Comparison of ENCODE assay signal across 30 mouse cellular contexts in the genomic region with DNA sequence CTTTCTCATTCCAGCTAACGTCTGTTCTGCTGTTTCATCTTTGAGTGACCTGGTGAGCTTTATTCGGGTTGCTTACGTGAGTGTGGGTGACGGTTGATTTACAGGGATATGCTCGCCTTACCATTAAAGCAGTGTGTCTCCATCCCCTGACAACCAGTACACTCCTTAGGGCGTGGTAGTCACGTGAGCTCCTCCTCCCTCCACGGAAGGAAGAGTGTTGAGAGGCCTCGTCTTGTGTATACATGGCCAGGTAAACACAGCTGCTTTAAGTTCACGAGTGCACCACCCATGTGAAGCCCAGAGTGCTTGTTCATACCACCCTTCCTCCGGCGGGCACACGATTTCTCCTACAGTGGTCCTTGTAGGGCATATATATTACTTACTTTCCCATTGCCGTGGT. TPM values are rescaled to one million over a fixed set of nuclear protein-coding genes. Genes with fewer than 3 reads are reported as not detected.
DNase-seq lines count a peak whose midpoint lies in the region; ATAC-seq and TF ChIP-seq lines count a peak whose summit lies in the region.
"Had no signal": no experiment of that assay in that cellular context is flagged by ENCODE, and none has a peak within 500 bp of the region (broad histone marks: within the 10 kb centered on the region; RNA-seq: fewer than 3 reads in every experiment).

No protein-coding gene starts in this region.

- no peaks in the 10 kb centered on the region for H3K4me1 ChIP-seq in lung, embryonic 16.5 days (replicated peaks; ENCODE audit: control insufficient read depth, insufficient read depth, low read length)
- no peaks in the 10 kb centered on the region for H3K4me1 ChIP-seq in intestine, embryonic 16.5 days (ENCODE audit: control insufficient read depth, insufficient read depth, low read length)
- no peaks in the 10 kb centered on the region for H3K4me1 ChIP-seq in stomach, embryonic 14.5 days (ENCODE audit: control insufficient read depth, insufficient read depth, low read length)
- no peaks in the 10 kb centered on the region for H3K4me1 ChIP-seq in stomach, postnatal 0 days (replicated peaks; ENCODE audit: control insufficient read depth, insufficient read depth)
- H3K4me1 ChIP-seq in limb, embryonic 10.5 days: no peaks in the 10 kb centered on the region
- H3K4me1 ChIP-seq: embryonic facial prominence, embryonic 12.5 days; embryonic facial prominence, embryonic 15.5 days had no signal

- TF ChIP-seq CTCF in stomach, postnatal 0 days (IDR thresholded peaks at IDR 0.05; ENCODE audit: low read depth): no peak

- H3K9ac ChIP-seq in lung, embryonic 16.5 days (ENCODE audit: low read length): no peak overlapping the region
- H3K9ac ChIP-seq in intestine, embryonic 16.5 days (ENCODE audit: low read depth, low read length): no peak overlapping the region
- no peak overlapping the region for H3K9ac ChIP-seq in stomach, embryonic 14.5 days (replicated peaks; ENCODE audit: low read depth, low read length)
- H3K9ac ChIP-seq in stomach, postnatal 0 days (ENCODE audit: low read length): no peak overlapping the region
- H3K9ac ChIP-seq: embryonic facial prominence, embryonic 12.5 days; embryonic facial prominence, embryonic 15.5 days; forebrain, postnatal 0 days; heart, embryonic 12.5 days; heart, embryonic 15.5 days; hindbrain, embryonic 14.5 days had no signal

- no peak overlapping the region for H3K27ac ChIP-seq in lung, embryonic 16.5 days (ENCODE audit: low read length)
- no peak overlapping the region for H3K27ac ChIP-seq in intestine, embryonic 16.5 days (ENCODE audit: low read length)
- H3K27ac ChIP-seq in stomach, embryonic 14.5 days (ENCODE audit: low read length): no peak overlapping the region
- no peak overlapping the region for H3K27ac ChIP-seq in stomach, postnatal 0 days (replicated peaks)
- H3K27ac ChIP-seq in limb, embryonic 10.5 days: no peak overlapping the region
- H3K27ac ChIP-seq: embryonic facial prominence, embryonic 12.5 days; embryonic facial prominence, embryonic 15.5 days; heart, embryonic 15.5 days; hindbrain, embryonic 10.5 days; hindbrain, embryonic 14.5 days had no signal

- ATAC-seq in lung, embryonic 16.5 days (ENCODE audit: low read depth): peak; percentile 31; the same call in 1 of the 2 replicates
- peak; percentile 55; the same call in 1 of the 2 replicates for ATAC-seq in intestine, embryonic 16.5 days
- ATAC-seq in stomach, embryonic 14.5 days (ENCODE audit: insufficient number of reproducible peaks, insufficient read depth, low FRiP score, low read depth): 0 out of 2 replicates have a peak, but pooled peaks have one; percentile 56
- peak; percentile 93 for ATAC-seq in stomach, postnatal 0 days (ENCODE audit: low FRiP score, low TSS enrichment)
- ATAC-seq: CD4-positive, CD25-positive, alpha-beta regulatory T cell, adult 4 months; forebrain, embryonic 14.5 days; forebrain, postnatal 0 days had no signal

- H3K27me3 ChIP-seq in lung, embryonic 16.5 days (ENCODE audit: control insufficient read depth, insufficient read depth, low read depth, low read length): no peaks in the 10 kb centered on the region
- no peaks in the 10 kb centered on the region for H3K27me3 ChIP-seq in intestine, embryonic 16.5 days (replicated peaks; ENCODE audit: control insufficient read depth, insufficient read depth, low read length)
- no peaks in the 10 kb centered on the region for H3K27me3 ChIP-seq in stomach, embryonic 14.5 days (ENCODE audit: control insufficient read depth, insufficient read depth, low read length)
- no peaks in the 10 kb centered on the region for H3K27me3 ChIP-seq in stomach, postnatal 0 days (ENCODE audit: control insufficient read depth, insufficient read depth, low read length)
- H3K27me3 ChIP-seq in limb, embryonic 10.5 days (ENCODE audit: low read depth, poor library complexity, severe bottlenecking): no peaks in the 10 kb centered on the region
- H3K27me3 ChIP-seq: embryonic facial prominence, embryonic 12.5 days; embryonic facial prominence, embryonic 15.5 days; heart, embryonic 12.5 days; heart, embryonic 15.5 days had no signal

- no peak overlapping the region for H3K4me2 ChIP-seq in lung, embryonic 16.5 days (ENCODE audit: low read depth, low read length)
- H3K4me2 ChIP-seq in intestine, embryonic 16.5 days (ENCODE audit: low read depth, low read length): no peak overlapping the region
- H3K4me2 ChIP-seq in stomach, embryonic 14.5 days (replicated peaks; ENCODE audit: low read depth, low read length): no peak overlapping the region
- no peak overlapping the region for H3K4me2 ChIP-seq in stomach, postnatal 0 days (replicated peaks; ENCODE audit: low read depth)
- H3K4me2 ChIP-seq: embryonic facial prominence, embryonic 12.5 days; embryonic facial prominence, embryonic 15.5 days; heart, embryonic 12.5 days; heart, embryonic 15.5 days; hindbrain, embryonic 14.5 days had no signal

- no peak for TF ChIP-seq EP300 in stomach, postnatal 0 days (optimal IDR thresholded peaks at IDR 0.05)

- 51% methylated on average over 14 of the region's 14 CpGs for WGBS in lung, embryonic 16.5 days
- WGBS in intestine, embryonic 16.5 days: 57% methylated on average over 14 of the region's 14 CpGs
- 52% methylated on average over 14 of the region's 14 CpGs for WGBS in stomach, embryonic 14.5 days
- 41% methylated on average over 14 of the region's 14 CpGs for WGBS in stomach, postnatal 0 days
- WGBS in limb, embryonic 10.5 days: 87% methylated on average over 14 of the region's 14 CpGs

- H3K36me3 ChIP-seq in lung, embryonic 16.5 days (ENCODE audit: control insufficient read depth, insufficient read depth, low read length): peaks cover 4% of the 10 kb centered on the region; the same call in 1 of the 2 replicates
- H3K36me3 ChIP-seq in intestine, embryonic 16.5 days (ENCODE audit: control insufficient read depth, insufficient read depth, low read length): peaks cover 3% of the 10 kb centered on the region; the same call in 1 of the 2 replicates
- H3K36me3 ChIP-seq in stomach, embryonic 14.5 days (ENCODE audit: control insufficient read depth, insufficient read depth, low read length): peaks cover 26% of the 10 kb centered on the region
- H3K36me3 ChIP-seq in stomach, postnatal 0 days (ENCODE audit: control insufficient read depth, insufficient read depth, low read length): peaks cover 13% of the 10 kb centered on the region; the same call in 1 of the 2 replicates
- peaks cover 39% of the 10 kb centered on the region for H3K36me3 ChIP-seq in limb, embryonic 10.5 days

- no peak overlapping the region for H3K4me3 ChIP-seq in lung, embryonic 16.5 days (ENCODE audit: low read length)
- H3K4me3 ChIP-seq in intestine, embryonic 16.5 days (ENCODE audit: low read length): no peak overlapping the region
- no peak overlapping the region for H3K4me3 ChIP-seq in stomach, embryonic 14.5 days (ENCODE audit: low read depth, low read length)
- H3K4me3 ChIP-seq in stomach, postnatal 0 days (ENCODE audit: low read depth, low read length): no peak overlapping the region
- H3K4me3 ChIP-seq in limb, embryonic 10.5 days: no peak overlapping the region
- H3K4me3 ChIP-seq: embryonic facial prominence, embryonic 12.5 days; embryonic facial prominence, embryonic 15.5 days; gastrocnemius, adult 2 months; heart, embryonic 12.5 days; heart, embryonic 15.5 days; hindbrain, embryonic 10.5 days had no signal

- intact Hi-C loops in left cerebral cortex, postnatal 4 days (cut with DNase I): no loop called here

- no peak for DNase-seq in lung, postnatal 25 days (ENCODE audit: low spot score)
- peak; percentile 76 for DNase-seq in stomach, postnatal 0 days (ENCODE audit: low spot score)
- no peak for DNase-seq in left cerebral cortex, postnatal 4 days
- no peak for DNase-seq in limb, embryonic 10.5 days (ENCODE audit: low spot score)
- DNase-seq: adrenal gland, adult 2 months; adrenal gland, postnatal 14 days; cerebellum, adult 11 months; cerebellum, adult 2 months; cerebellum, adult 9-11 months; cerebellum, postnatal 25 days; forebrain, postnatal 0 days; gastrocnemius, adult 2 months; gastrocnemius, postnatal 25 days; heart, adult 18-20 months; heart, postnatal 10 days; heart, postnatal 36 days had no signal

- no peaks in the 10 kb centered on the region for H3K9me3 ChIP-seq in lung, embryonic 16.5 days (ENCODE audit: control insufficient read depth, low read length)
- H3K9me3 ChIP-seq in intestine, embryonic 16.5 days (ENCODE audit: control insufficient read depth, low read length): no peaks in the 10 kb centered on the region
- H3K9me3 ChIP-seq in stomach, embryonic 14.5 days (ENCODE audit: control insufficient read depth, low read depth, low read length): no peaks in the 10 kb centered on the region
- H3K9me3 ChIP-seq in stomach, postnatal 0 days (ENCODE audit: control insufficient read depth, low read length): no peaks in the 10 kb centered on the region
- H3K9me3 ChIP-seq in limb, embryonic 10.5 days (replicated peaks): no peaks in the 10 kb centered on the region
- H3K9me3 ChIP-seq: embryonic facial prominence, embryonic 12.5 days; embryonic facial prominence, embryonic 15.5 days; heart, embryonic 12.5 days; heart, embryonic 15.5 days; hindbrain, embryonic 10.5 days had no signal

RNA-seq across cellular contexts. Expression of a gene that starts 33.6 kb away (rescaled TPM):
- 1.0 and 2.9 TPM in 2 replicates for polyA plus RNA-seq in lung, embryonic 16.5 days (2015; fragmentation: Nextera tagmentation; extraction: Ambion mirVana)
- 19.1 and 19.9 TPM in 2 replicates for polyA plus RNA-seq in intestine, embryonic 16.5 days (2015; fragmentation: Nextera tagmentation; extraction: Ambion mirVana)
- polyA plus RNA-seq in stomach, embryonic 14.5 days (2014; fragmentation: Nextera tagmentation; extraction: Ambion mirVana): 4.1 and 5.6 TPM in 2 replicates
- 3.0 and 3.2 TPM in 2 replicates for polyA plus RNA-seq in stomach, postnatal 0 days (2015; fragmentation: Nextera tagmentation; extraction: Ambion mirVana)
- total RNA-seq in left cerebral cortex, postnatal 4 days (2021): not detected
- 4.1 and 4.9 TPM in 2 replicates for polyA plus RNA-seq in limb, embryonic 10.5 days (2016; fragmentation: Nextera tagmentation; extraction: Ambion mirVana)
- total RNA-seq: gastrocnemius, adult 2 months; gastrocnemius, postnatal 25 days; heart, postnatal 36 days had no signal

RNA-seq across cellular contexts. Expression of a gene that starts 39.9 kb away (rescaled TPM):
- 3.8 and 4.4 TPM in 2 replicates for polyA plus RNA-seq in lung, embryonic 16.5 days (2015; fragmentation: Nextera tagmentation; extraction: Ambion mirVana)
- 3.0 and 3.7 TPM in 2 replicates for polyA plus RNA-seq in intestine, embryonic 16.5 days (2015; fragmentation: Nextera tagmentation; extraction: Ambion mirVana)
- 11.2 and 13.1 TPM in 2 replicates for polyA plus RNA-seq in stomach, embryonic 14.5 days (2014; fragmentation: Nextera tagmentation; extraction: Ambion mirVana)
- polyA plus RNA-seq in stomach, postnatal 0 days (2015; fragmentation: Nextera tagmentation; extraction: Ambion mirVana): 6.8 and 7.1 TPM in 2 replicates
- 10 to 100 TPM; 52.9 to 58.9 TPM for total RNA-seq in left cerebral cortex, postnatal 4 days (2021)
- polyA plus RNA-seq in limb, embryonic 10.5 days (2016; fragmentation: Nextera tagmentation; extraction: Ambion mirVana): 5.4 and 8.0 TPM in 2 replicates

RNA-seq across cellular contexts. Expression of a gene that starts 42.9 kb away (rescaled TPM):
- polyA plus RNA-seq in lung, embryonic 16.5 days (2015; fragmentation: Nextera tagmentation; extraction: Ambion mirVana): 0.14 TPM in 1 of 2 replicates, not detected in the other
- polyA plus RNA-seq in intestine, embryonic 16.5 days (2015; fragmentation: Nextera tagmentation; extraction: Ambion mirVana): not detected in 2 replicates
- not detected in 2 replicates for polyA plus RNA-seq in stomach, embryonic 14.5 days (2014; fragmentation: Nextera tagmentation; extraction: Ambion mirVana)
- 0.24 TPM in 1 of 2 replicates, not detected in the other for polyA plus RNA-seq in stomach, postnatal 0 days (2015; fragmentation: Nextera tagmentation; extraction: Ambion mirVana)
- total RNA-seq in left cerebral cortex, postnatal 4 days (2021): 1 to 10 TPM; 3.2 to 4.9 TPM
- polyA plus RNA-seq in limb, embryonic 10.5 days (2016; fragmentation: Nextera tagmentation; extraction: Ambion mirVana): 0.26 TPM in 1 of 2 replicates, not detected in the other
- total RNA-seq: adrenal gland, adult 2 months; adrenal gland, postnatal 14 days; adrenal gland, postnatal 4 days; common myeloid progenitor, adult 5-6 weeks; gastrocnemius, adult 2 months; gastrocnemius, postnatal 25 days; heart, adult 18-20 months; heart, postnatal 10 days; heart, postnatal 36 days had no signal
- polyA plus RNA-seq: adrenal gland, adult 2 months; CD4-positive, CD25-positive, alpha-beta regulatory T cell, adult 4 months; gonadal fat pad, adult 2 months had no signal

Comparison
In these comparisons a context has a peak if more than half of its experiments do, and no peak if none do; other contexts are left out.
1. ATAC-seq: peak in every context shown above with its lines; median percentile 93 in stomach, postnatal 0 days; 56 in stomach, embryonic 14.5 days; 55 in intestine, embryonic 16.5 days; 31 in lung, embryonic 16.5 days.